Mouse (Mus musculus): Measurements from ENCODE around the gene Spns3.
A peak's percentile ranks its signal among the peaks of the same experiment; 100 is the strongest.
"Not testable (repeated sequence)": the region's sequence is repeated elsewhere in the genome, so short reads cannot be mapped to it uniquely, and the experiment has no call there.

Gene Spns3

DNA sequence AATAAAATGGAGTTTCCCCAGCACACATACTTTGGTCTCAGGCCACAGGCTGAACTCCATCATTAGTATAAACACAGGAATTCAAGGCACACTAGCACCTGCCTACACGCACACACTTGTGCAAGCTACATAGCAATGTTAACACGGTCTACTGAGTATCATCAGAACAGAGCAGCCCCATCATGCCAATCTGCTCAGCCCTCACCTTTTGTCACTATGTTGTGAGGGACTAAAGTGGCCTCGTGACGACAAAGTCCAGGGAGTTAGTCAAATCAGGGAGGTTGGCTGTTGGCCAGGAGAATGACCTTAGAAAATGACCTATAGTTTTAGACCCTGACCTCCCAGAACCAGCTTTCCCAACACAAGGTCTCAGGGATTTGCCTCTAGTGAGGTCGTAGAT, 7.8 kb upstream of the Spns3 start:
- no peak for DNase-seq (ENCODE audit: low read depth, low spot score)

DNA sequence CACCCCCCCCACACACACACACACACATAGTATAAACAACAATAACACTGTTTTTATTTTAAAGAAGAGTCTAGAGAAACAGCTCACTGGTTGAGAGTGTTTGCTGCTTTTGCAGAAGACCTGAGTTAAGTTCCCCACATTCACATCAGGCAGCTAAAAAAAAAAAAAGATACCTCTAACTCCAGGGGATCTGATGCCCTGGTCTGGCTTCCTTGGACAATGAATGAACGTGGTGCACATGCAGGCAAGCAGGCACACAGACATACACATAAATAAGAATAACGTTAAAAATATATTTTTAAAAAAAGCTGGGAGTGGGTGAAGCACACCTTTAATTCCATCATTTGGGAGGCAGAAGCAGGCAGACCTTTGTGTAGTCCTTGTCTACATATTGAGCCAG, 6.6 kb upstream of the Spns3 start:
- DNase-seq (ENCODE audit: low read depth, low spot score): no peak

- DNase-seq (ENCODE audit: low read depth, low spot score): no peak
Measured at GRCm38 (mm10) chr11:72556470-72556869, 6.2 kb upstream of the Spns3 start.

DNA sequence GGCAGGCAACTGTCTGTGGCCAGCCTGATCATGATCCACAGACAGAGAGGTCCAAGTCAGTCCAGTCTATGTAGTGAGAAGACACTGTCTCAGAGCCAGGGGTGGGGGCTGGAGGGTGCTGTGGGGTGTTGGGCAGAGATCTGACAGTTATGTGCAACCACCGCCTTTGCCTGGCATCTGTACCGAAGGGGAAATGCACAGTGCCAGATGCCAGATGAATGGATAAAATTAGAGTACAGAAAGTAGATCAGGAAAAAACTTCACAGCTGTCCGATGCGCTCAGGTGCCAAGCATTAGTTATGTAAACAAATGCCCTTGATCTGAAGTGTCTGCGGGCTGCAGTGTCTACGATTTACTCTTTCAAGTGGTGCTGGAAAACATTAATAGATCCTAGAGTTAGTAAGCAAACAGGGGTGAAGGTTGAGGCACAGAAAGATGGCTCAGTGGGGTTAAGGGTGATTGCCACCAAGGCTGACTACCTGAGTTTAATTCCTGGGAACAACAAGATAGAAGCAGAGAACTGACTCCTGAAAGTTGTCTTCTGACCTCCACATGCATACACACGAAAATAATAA, 1.3 kb upstream of the Spns3 start:
- DNase-seq (ENCODE audit: low read depth, low spot score): no peak

- DNase-seq (ENCODE audit: low read depth, low spot score): no peak
Measured at GRCm38 (mm10) chr11:72547181-72547580, 3.1 kb downstream of the Spns3 start.

DNA sequence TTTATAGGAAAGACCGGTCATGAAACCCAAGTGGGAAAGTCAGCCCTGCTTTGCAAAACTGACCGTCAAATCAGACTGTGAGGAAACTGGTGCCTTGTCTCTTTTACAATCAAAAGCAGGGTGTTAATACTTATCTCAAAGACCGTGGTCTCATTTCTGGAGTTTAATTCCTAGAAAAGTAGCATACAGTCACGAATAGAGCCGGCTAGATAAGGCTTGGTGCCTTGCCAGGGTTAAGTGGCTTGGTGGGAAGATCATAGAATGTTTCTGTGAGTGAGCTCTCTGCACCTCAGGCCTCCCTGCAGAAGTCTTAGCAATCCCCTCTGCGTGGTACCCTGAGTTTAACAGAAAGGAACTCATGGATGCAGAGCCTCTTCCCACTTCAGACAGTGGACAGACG, 5.6 kb downstream of the Spns3 start:
- no peak for DNase-seq (ENCODE audit: low read depth, low spot score)

- not testable (repeated sequence) for DNase-seq (ENCODE audit: low read depth, low spot score)
Measured at GRCm38 (mm10) chr11:72543692-72544091, 6.6 kb downstream of the Spns3 start.

- no peak for DNase-seq (ENCODE audit: low read depth, low spot score)
Measured at GRCm38 (mm10) chr11:72542586-72542985, 7.7 kb downstream of the Spns3 start.

DNA sequence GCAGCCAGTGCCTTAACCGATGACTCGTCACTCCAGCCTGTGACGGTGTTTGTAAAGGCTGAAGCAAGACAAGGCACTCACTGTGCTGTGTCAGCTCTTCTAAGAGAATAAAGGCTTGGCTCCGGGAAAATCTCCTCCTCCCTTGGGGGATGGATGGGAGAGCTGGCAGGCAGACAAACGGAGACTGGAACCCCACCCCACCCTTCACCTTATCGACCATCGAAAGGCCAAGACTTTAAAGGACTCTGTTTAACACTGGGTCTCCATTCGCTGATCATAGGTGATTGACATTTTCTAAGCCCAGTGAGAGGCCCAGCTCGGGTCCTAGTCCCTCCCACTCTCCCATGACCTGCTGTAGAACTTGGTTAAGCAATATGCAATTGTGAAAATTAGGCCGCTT, 8.4 kb downstream of the Spns3 start:
- DNase-seq (ENCODE audit: low read depth, low spot score): peak; percentile 19

- DNase-seq (ENCODE audit: low read depth, low spot score): no peak
Measured at GRCm38 (mm10) chr11:72540437-72540836, 9.9 kb downstream of the Spns3 start.

DNA sequence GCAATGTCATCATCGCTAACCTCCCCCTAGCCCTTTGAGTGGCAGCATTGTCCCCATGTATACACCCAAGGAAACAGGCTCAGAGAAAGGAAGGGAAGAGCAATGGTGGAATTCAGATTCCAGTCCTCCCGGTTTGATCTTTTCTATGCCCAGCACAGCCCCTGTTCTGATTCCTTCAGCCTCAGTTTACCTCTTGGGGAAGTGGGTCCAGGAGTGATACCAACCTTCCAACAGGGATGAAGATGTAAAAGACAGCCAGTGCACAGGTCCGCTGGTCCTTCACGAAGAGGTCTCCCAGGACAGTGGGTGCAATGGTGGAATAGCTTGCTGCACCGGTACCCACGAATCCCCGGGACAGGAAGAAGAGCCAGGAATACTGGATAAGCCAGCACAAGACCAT, 11.5 kb downstream of the Spns3 start:
- no peak for DNase-seq (ENCODE audit: low read depth, low spot score)

- DNase-seq (ENCODE audit: low read depth, low spot score): no peak
Measured at GRCm38 (mm10) chr11:72538037-72538755, 12.1 kb downstream of the Spns3 start.

- no peak for DNase-seq (ENCODE audit: low read depth, low spot score)
Measured at GRCm38 (mm10) chr11:72537503-72537902, 12.8 kb downstream of the Spns3 start.

GRCm38 (mm10) chr11:72535519-72535918, 14.8 kb downstream of the Spns3 start:
- DNase-seq (ENCODE audit: low read depth, low spot score): peak; percentile 22

DNA sequence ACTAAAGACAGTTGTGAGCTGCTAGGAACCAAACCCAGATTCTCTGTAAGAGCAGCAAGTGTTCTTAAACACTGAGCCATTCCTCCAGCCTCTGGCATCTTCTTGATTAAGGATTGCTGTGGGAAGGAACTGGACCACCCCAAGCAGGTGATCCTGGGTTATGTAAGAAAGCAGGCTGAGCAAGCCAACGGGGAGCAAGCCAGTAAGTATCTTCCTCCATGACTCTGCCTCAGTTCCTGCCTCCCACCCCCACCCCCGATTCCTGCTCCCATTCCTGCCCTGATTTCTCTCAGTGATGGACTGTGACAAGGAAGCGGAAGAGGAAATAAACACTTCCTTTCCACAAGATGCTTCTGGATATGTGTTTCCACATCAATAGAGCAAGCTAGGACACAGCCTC, 17.4 kb downstream of the Spns3 start:
- no peak for DNase-seq (ENCODE audit: low read depth, low spot score)

GRCm38 (mm10) chr11:72531632-72532031, 18.7 kb downstream of the Spns3 start:
- DNase-seq (ENCODE audit: low read depth, low spot score): peak; percentile 46

GRCm38 (mm10) chr11:72531144-72531543, 19.2 kb downstream of the Spns3 start:
- no peak for DNase-seq (ENCODE audit: low read depth, low spot score)

- no peak for DNase-seq (ENCODE audit: low read depth, low spot score)
Measured at GRCm38 (mm10) chr11:72526190-72526589, 24.1 kb downstream of the Spns3 start.

DNA sequence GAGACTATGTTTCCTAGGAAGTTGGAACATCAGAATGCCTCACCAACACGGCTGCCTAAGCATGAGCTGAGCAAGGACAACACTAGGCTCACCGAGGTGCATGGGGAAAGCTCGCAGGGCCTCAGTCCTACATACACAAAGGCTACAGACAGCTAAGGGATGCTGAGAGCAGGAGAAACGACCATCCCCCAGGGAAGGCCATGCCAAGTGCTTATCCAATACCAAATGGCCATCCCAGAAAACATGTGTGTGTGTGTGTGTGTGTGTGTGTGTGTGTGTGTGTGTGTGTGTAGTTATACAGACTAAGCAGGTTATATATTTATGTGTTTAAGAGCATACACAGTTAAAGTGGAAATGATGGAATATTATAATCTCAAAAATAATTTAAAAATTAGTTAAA, 26.6 kb downstream of the Spns3 start:
- DNase-seq (ENCODE audit: low read depth, low spot score): no peak

- no peak for DNase-seq (ENCODE audit: low read depth, low spot score)
Measured at GRCm38 (mm10) chr11:72522616-72523041, 27.7 kb downstream of the Spns3 start.

DNA sequence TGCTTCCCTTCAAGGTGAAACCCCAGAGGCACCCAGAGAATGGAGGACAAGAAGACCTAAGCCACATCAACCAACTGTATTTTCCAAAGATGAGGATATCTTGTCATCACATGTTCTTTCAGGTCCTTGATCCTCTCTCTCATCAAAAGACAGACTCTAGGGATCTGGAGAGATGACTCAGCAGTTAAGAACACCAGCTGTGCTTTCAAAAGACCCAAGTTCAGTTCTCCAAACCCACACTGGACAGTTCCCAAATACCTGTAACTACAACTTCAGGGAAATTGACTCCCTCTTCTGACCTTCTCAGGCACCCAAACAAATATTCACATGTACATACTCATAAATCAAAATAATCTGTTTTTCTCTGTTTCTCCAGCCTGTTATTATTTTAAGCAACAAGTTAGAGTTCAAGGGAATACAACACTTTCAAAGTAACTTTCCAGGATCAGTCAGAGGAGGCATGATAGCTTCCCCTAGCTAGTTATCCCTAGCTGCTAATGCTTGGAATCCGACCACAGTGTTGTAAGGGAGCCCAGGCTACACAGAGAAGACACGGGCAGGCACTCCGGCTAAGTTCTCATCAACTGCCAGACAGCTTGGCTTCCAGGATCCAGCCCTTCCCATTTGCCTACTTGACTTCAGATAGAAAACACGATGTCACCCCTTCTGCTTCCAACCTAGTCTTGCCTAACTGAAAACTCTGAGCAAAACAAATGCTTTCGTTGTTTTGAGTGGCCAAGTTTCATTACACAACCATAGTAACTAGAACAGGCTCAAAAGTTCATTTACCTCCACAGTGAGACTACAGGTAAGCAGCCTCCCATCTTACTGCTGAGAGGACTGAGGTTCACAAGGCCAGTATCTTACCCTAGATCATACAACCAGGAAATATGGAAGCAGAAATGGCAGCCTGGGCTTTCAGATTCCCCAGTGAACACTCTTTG, 28.4 kb downstream of the Spns3 start:
- DNase-seq (ENCODE audit: low read depth, low spot score): peak; percentile 54

DNA sequence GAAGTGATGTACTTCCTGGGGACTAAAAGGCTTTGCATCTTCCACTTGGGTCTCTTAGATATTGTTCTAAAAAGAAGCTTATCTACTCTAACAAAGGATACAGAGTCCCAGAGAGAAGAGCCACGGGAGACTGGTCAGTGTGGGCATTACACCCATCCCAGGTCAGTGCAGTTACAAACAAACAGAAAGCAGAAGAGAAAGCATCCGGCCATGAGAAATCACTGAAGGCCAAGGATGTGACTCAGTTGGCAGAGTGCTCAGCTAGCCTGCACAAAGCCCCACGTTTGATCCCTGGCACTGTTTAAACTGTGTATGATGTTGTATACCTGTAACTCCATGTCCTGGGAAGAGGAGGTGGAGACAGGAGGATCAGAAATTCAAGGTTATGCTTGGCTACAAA, 30.4 kb downstream of the Spns3 start:
- peak; percentile 59 for DNase-seq (ENCODE audit: low read depth, low spot score)
